Mouse (Mus musculus) cerebellum, adult 9-10 months (tissue): ENCODE data around the gene Map7.

Experiments
- DNase-seq: peaks from one replicate; pipeline ENCODE4 v3.0.0; 2022

Gene Map7

GRCm38 (mm10) chr10:20190139-20190747 lies 42.0 kb downstream of the Map7 start:
- DNase-seq: no peak

- DNase-seq: no peak
Measured at GRCm38 (mm10) chr10:20194847-20195540, 46.7 kb downstream of the Map7 start.

- no peak for DNase-seq
Measured at GRCm38 (mm10) chr10:20197039-20197438, 48.8 kb downstream of the Map7 start.

DNA sequence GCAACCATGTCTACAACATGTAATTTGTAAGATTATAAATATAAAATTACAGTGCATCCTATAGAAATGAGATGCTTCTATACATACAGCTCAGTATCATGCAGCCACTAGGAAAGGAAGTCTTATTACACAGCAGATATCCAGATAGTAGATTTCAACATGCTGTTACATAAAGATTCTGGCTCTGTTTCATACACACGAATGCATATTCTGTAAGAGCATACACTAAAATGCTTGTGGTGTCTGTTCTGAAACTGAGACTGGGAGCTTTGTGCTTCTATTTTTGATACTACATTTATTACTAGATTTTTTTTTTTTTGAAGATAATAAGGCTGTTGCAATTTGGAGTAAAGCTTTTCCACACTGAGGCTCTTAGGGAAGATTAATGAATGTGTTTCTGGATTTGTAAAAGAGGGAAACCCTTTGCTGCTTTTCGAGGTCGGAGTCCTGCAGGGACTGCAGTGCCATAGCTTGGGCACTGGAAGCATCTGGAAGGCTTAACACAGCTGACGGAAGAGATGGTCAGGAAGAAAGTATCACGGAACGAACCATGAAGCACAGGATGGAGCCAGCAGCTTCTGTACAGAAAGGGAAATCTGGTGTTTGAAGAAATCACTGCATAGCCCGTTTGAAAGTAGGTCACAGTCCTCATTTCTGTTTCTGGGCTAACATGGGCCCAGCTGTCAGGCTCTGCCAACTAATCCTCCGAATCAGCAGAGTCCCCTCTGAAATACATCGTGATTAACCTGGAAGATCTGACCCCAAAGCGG lies 50.9 kb downstream of the Map7 start:
- DNase-seq: peak; percentile 73

DNA sequence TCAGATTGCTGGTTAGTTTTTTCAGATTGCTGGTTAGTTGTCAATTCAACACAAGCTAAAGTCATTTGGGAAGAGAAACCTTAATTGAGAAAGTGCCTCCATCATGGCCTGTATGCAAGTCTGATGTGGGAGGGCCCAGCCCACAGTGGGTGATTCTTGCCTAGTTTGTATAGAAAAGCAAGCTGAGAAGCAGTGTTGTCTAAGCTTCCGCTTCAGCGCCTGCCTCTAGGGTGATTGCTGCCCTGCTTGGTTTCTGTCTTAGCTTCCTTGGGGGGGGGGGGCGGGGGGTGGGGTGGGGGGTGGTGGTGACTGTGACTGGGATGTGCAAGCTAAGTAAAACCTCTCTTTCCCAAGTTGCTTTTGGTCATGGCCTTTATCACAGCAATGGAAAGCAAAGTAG lies 53.0 kb downstream of the Map7 start:
- no peak for DNase-seq

DNA sequence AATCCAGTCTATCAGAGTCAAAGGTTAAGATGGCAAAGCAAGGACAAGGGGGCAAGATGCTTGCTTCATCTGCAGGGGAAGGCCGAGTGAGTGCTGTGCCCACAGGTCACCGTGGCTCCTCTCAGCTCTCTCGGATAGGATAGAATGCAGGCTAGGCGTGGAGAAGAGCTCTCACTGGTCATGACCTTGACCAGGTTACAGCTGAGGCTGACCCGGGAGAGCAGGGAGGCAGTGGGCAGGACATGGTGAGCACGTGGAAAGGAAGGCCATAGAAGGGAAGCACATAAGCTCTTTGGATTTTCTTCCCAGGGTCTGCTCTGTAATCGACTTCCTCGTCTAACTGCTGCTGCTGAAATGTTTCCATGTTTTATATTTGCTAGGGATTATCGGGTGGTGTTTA lies 53.9 kb downstream of the Map7 start:
- DNase-seq: no peak

GRCm38 (mm10) chr10:20202818-20203217 lies 54.5 kb downstream of the Map7 start:
- no peak for DNase-seq

DNA sequence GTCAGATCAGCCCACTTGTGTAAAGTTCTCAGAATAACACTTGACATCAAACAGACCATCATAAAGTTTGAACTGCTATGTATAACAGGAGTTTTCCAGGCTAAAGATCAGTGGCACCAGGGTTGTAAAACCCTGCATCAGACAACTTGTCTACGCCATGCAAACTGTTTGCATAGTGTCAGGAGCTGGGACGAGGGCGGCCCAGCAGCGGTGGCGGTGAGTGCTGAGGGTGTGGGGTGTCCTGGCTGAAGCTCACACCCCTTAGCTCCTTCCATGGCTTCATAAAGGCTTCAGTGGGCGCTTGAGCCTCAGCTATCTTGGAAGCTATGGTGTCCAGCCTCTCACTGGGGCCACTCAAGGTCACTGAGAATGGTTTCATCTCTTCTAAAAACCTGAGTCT lies 55.2 kb downstream of the Map7 start:
- no peak for DNase-seq

DNA sequence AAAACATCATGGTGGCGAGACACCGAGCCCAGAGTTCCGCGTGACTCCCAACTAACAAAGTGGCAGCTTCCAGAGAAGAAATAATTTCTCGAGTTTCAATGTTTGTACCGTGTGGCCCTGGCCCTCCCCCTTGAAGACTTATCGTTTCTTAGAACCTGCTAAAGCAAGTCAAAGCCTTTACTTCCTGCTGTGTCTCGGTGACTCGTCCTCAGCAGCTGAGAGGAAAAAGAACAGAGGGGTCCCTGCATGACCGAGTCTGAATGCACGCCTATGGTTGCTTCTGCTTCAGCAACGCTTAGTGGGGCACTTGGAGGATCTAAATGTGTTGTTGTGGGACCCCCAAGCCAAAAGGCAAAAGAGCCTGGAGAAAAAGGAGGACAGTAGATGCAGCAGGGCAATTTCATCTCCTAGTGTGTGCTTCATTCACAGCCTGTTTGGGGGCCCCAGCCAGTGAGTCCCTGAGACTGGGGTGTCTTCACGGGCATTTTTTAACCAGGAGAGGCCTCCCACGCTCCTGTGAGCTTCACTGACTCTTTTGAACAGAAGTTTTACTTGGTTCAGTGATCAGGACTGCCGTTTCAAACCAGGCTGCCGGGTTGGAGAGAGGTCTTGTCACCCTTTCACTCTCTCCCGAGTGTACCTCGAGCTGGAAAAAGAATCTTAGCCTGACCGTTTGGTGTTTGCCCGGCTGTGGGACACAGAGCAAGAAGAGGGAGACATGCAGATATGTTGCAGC lies 56.6 kb downstream of the Map7 start:
- no peak for DNase-seq

- no peak for DNase-seq
Measured at GRCm38 (mm10) chr10:20206966-20207365, 58.7 kb downstream of the Map7 start.

DNA sequence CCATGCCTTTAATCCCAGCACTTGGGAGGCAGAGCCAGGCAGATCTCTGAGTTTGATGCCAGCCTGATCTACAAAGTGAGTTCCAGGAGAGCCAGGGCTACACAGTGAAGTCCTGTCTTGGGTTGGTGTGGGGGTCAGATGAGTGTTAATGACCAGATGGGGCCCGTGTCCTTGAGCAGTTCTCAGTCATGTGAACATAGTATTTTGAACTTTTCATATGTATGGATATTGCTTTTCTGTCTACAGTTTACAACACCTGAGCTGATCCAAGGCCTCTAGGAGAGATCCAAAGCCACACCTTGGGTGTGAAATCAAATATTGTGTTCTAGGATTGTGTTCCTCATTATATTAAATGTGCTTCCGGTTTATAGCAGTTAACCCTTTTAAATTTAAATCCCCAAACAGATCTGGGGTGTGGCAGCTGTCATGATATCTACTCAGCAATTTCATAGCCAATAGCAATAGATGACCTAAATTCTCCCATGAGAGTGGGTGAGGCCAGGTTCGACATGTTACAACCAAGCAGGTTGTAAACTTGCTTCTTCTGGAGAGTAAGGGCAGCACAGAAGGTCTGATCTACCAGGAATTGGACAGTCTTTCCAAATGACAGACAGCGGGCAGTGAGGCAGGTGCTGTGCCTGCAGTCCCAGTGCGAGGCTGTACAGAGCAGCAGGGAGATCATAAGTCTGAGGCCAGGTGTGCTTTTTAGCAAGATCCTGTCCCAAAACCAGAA lies 61.5 kb downstream of the Map7 start:
- no peak for DNase-seq

GRCm38 (mm10) chr10:20214418-20214817 lies 66.1 kb downstream of the Map7 start:
- DNase-seq: no peak

- DNase-seq: no peak
Measured at GRCm38 (mm10) chr10:20216982-20217381, 68.7 kb downstream of the Map7 start.

DNA sequence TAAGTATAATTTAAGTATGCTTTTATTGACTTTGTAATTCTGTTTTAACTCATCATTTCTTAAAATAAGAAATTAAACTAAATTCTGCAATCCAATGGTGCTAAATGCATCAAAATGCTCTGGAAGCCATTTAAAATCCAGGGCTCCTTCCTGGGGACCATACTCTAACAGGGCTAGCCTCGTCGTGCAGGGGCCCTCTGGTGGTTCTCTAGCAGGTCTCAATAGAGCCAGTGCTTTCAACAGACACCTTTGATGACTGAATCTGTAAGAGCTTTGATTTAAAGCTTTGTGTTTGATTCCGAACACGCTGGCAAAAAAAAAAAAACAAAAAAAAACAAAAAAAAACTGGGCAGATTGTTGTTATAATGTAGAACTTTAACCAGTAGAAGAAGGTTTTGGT lies 70.6 kb downstream of the Map7 start:
- no peak for DNase-seq

- no peak for DNase-seq
Measured at GRCm38 (mm10) chr10:20219538-20219937, 71.3 kb downstream of the Map7 start.

DNA sequence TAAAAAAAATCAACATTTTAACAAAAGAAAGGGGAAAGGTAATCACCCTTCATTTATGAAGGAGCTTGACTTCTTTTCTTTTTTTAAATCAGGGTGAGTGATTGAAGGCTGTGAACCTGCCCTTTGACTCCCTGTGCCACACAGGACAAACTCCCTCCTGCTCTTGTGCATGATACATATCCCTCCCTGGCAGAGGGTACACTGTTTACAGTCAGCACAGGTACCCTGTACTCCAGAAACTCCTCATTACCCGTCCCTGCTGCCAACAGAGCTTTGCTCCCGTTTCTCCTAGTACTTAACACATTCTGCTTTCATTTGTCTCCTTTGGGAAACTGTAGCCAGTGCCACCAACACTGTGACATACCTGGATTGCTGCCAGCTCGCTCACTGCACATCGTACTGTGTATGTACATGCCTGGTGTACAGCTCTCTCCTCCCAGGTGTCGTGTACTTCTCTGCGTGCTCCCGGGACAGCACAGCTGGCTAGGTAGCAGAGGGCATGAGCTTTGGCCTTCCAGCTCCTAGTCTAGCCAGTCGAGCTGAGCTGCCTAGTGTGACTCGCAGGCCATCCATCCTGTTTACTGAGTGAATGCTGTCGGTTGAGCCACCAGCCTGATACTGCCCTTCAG lies 72.3 kb downstream of the Map7 start:
- DNase-seq: no peak

GRCm38 (mm10) chr10:20222011-20222410 lies 73.7 kb downstream of the Map7 start:
- DNase-seq: no peak

- peak; percentile 63 for DNase-seq
Measured at GRCm38 (mm10) chr10:20226728-20227127, 78.5 kb downstream of the Map7 start.

GRCm38 (mm10) chr10:20230026-20230425 lies 81.8 kb downstream of the Map7 start:
- no peak for DNase-seq

DNA sequence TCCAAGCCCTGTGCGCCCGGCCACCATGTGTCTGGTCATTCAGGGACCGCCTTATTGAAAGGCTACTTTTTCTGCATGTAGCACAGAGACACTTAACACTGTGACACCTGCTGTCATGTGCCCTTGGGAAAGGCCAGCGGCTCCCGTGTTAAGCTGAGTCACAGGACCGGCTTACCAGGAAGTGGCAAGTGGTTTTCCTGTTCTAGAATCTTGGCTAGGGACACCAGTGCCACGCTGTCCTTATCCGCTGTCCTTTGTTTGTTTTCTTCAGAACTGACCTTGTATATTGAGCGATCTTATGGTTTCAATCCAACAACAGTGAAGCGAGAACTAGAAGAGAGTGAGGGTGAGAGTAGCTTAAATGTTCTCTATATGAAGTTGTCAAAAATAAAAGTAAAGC lies 85.2 kb downstream of the Map7 start:
- DNase-seq: no peak

DNA sequence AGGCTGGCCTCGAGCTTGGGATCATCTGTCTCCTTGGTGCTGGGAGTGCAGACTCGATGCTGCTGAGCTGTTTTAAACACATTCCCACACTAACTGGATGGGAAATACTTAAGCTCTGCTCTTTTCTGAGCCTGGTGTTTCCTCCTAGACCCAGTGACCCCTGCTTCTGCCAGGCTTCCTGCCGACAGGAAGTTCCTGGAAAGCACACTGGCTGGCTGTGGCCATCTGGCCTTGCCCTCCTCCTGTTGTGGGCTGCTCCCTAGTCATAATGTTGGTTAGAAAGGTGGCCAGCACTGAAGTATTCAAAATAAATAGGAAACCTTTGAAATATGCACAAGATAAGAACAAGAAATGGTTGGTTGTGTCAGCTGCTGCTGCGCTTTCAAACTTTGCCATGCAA lies 86.2 kb downstream of the Map7 start:
- DNase-seq: peak; percentile 32

- DNase-seq: no peak
Measured at GRCm38 (mm10) chr10:20235656-20236055, 87.4 kb downstream of the Map7 start.
